Mouse (Mus musculus): ENCODE data around the gene Ap1m1.

DNA sequence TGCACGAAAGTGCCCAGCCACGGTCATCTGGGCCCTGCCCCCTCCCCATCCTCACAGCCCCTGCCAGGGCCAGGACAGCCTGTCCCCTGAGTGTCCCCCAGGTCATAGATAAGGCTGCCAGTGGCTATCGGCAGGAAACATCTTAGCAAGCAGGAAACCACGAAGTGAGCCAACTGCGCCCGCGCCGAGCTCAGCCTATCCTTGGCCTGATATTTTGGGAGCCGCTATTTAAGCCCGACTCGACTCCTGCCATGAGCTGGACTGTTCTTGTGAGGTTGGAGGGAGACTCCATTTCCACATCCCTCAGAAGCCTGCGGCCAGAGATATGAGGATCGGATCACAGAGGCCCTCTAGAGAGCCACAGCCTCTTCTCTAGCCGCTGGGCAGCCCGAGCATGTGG, 28.5 kb downstream of the Ap1m1 start:
- TF ChIP-seq CTCF (IDR thresholded peaks at IDR 0.05; ENCODE audit: extremely low read depth, insufficient read length, insufficient replicate concordance, low read depth, low read length) (no peak), POLR2A (IDR thresholded peaks at IDR 0.05; ENCODE audit: low read depth, low read length) (no peak)

Data from small intestine, adult 2 months (tissue).